Mouse (Mus musculus) cerebellum, adult 8-10 months (tissue): ENCODE measurements at regions not wholly inside any gene's neighbourhood (a gene's known extent, or its start where the extent isn't known, plus 50 kb on each side); places are given as distances from the start of the nearest gene placed in this dataset.

Source experiments
- DNase-seq: peaks from one replicate; pipeline ENCODE4 v3.0.0; 2022

DNA sequence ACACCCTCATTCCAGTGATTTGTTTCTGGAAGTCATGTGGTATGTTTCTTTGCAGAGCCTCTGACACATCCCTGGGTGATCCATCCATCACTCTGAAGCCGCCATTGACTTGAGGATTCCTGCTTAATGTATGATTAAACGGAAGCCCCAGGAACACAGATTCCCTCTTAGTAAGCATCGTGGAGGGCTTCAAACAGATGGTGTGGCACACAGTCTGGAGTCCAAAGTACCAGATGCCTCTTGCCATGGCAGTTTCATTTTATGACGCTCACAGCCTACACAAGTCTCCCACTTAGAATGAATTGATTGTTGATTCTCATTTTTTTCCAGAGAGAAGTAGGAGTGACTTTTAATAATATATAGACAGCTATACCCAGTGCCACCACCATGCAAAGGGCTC is 668.3 kb downstream of the Tmem132b start:
- DNase-seq = no peak

DNA sequence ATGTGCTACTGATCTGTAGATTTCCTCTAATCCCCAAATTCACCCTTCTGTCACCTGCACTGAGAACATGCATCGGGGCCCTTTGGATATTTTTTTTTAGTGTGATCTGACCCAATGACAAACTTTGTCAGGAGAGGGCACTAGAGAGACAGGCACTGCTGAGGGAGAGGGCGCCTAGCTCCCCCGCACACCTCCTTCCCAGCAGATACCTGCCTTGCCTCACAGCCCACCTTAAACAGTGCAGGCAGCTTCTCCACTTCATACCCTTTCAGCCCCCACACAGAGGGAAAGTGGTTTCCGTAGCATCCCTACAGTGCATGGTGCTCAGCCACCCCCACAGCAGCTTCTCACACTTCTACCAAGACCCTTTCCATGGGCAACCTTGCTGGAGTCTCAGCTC is 670.0 kb downstream of the Tmem132b start:
- DNase-seq = no peak

DNA sequence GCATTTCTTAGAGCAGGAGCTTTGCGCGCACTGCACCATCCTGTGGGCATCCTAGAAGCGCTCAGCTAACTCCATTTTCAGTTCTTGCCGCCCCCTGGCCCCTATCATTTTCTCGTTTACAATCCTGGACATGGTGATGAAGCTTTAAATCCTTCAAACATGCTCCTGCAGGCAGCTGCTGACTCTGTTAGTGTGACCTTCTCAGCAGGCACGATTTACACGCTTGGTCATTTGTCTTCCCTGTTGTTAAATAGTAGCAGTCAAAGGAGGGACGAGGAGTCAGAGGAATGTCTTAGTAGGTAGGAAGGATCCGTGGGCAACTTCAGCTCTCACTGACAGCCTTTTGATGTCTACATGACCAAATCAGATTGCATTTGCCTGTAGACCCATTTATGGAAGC is 670.4 kb downstream of the Tmem132b start:
- no peak for DNase-seq

DNA sequence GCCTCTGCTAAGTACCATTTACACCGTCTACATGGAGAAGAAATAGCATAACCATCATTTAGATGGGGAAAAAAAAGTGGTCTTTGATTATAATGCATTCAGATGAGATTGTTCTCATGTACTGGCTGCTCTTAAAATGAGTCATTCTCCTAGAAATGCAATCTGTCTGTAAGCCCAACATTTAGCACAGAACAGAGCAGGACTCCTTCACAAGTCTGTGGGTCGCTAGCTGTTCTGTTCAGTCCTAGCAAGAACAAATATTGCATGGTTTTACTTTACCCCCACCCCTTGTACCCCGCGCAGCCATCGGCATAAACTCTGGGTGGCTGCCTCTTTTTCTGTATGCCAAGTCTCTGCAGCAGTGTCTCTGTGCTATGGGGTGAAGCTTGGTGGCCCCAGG is 685.4 kb downstream of the Tmem132b start:
- no peak for DNase-seq

DNA sequence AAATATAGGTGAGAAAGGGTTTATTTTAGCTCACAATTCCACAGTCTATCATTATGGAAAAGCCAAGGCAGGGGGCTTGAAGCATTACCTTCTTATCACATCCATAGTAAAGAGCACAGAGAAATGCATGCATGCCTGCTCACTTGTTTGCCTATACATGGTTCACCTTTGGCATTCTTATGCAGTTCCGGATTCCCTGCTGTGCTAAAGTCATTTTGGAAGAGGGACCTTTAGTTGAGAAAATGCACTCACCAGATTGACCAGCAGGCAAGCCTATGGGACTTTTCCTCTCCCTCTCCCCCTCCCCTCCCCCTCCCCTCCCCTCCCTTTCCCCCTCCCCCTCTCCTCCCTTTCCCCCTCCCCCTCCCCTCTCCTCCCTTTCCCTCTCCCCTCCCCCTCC is 686.2 kb downstream of the Tmem132b start:
- no peak for DNase-seq

DNA sequence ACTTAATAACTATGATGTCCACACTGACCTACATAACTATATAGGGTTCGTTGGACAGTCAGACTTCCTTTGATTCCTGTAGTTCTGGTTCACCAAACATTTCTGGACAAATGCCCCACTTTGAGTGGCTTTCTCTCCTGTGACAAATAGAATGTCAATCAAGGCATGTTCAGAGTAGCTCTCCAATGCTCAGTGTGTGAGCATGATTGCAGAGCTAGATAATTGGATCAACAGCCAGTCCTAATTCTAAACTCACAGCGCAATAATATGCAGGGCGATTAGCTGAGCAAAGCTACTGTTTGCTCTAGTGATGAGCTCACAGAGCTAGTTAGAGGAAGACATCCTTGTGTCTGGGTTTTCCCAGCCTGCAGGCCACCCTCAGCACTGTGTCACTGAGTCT is 692.1 kb downstream of the Tmem132b start:
- DNase-seq = no peak

DNA sequence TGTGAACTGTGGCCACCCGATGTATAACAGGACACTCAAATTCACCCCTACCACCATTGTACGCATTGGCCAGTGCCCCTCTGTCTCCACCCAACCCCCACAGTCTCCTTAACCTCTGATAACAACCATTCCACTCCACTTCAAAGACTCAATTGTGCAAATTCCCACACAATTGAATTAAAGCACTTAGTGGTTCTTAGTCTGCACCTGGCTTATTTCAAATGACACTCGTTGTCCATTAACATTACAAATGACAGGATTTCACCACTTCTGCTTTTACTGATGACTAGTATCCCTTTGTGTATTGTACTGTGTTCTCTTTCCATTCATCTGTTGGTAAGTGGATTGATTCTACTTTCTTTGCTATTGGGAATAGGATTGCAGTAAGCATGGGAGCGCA is 699.2 kb downstream of the Tmem132b start:
- no peak for DNase-seq

DNA sequence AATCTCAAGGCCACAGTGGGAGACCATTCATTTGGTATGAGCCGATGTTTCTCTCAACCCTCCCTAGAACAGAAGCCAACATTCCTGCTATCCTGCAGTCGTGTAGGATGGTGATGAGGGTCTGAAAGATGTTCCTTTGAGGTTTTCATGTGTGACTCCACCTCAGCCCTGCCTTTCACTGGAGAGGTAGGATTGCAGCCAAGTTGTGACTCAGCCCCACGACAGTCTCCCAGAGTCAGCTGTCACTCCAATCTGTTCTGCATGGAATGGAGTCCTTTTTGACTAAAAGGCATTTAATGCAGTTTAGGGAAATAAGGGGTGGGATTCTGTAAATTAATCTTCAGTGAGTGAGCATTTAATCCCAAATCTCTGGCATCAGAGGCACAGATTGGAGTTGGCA is 706.5 kb downstream of the Tmem132b start:
- DNase-seq = no peak

DNA sequence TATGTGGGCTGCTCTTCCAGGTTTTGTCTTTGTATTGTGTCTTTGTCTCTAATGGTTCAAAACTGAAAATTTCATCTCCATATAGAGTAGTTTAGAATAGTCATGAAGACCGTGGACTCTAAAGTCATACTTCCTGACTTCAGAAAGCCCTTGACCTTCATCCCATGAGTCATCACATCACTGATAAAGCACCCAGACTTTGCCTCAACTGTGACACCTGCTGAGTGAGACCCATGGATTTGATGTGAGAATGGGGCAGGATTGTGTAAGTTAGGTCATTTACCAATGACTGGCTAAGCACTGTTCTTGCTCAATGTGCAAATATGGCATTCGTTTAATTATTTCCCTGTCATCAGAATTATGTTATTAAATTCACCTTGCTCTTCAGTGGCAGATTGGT is 714.2 kb downstream of the Tmem132b start:
- DNase-seq = no peak

DNA sequence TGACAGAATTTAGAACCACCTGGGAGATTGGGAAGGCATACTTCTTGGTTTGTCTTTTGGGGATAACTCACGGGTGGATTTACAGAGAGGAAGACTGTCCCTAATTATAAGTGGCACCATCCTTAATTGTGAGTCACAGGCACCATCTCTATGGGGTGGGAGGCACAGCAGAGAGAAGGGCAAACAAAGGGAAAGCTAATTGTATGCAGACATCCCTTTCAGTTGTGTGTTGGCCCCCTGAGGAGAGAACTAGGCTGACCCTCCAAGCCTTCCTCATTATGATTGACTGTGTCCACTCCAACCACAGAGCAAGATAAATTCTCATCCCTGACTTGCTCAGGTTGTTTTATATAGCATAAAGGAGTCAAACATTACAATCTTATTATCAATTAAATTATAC is 718.8 kb downstream of the Tmem132b start:
- no peak for DNase-seq

DNA sequence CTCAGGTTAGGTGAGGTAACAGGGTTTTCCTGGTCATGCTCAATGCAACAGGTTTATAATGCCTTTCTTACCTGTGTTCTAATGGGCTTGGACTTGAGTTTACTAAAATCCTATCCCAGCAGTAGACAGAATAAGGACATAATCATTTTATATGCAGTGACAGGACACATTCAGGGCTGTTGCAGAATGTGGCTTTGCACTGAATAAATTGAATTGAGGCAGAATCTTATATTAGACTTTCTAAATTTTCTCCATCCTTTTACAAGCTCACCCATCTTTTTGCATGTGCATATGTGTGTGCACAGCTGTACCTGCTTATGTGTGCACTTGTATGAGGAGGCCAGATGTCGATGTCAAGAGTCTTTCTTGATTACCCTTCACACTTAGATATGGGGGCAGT is 723.1 kb downstream of the Tmem132b start:
- no peak for DNase-seq

DNA sequence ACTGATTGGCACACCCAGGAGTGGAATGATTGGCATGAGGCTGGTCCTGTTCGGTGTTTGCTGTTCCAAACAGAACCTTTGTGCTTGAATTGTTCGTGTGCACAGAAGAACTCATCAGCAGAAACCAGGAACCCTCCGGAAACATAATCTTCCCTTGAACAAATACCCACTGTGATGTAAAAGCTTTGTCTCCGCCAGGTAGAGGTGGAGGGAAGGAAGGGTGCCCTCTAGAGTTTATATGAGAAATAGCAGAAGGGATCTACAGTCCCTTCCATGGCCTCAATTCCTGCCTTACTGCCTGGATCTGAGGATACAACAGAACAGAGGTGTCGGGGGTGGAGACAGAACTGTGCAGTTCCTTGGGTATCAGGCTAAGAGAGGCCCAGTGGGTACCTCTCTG is 726.3 kb downstream of the Tmem132b start:
- DNase-seq = no peak

DNA sequence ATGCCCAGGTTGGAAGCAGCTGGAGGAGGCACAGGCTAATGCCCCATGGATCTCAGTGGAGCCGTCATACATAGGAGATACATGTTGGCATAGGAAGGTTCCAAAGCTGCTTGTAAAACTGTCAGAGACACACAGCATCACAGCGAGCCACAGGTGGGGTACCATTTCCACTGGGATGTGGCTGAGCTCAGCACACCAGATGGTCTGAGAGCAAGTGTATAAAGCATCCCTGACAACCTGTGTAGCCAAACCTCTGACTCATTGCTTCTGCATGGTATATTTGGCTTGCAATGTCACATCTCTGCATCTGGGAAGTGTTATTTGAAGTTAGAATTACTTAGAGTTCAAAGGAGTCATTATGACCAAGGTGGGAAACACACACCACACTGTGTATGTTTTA is 734.9 kb downstream of the Tmem132b start:
- no peak for DNase-seq

DNA sequence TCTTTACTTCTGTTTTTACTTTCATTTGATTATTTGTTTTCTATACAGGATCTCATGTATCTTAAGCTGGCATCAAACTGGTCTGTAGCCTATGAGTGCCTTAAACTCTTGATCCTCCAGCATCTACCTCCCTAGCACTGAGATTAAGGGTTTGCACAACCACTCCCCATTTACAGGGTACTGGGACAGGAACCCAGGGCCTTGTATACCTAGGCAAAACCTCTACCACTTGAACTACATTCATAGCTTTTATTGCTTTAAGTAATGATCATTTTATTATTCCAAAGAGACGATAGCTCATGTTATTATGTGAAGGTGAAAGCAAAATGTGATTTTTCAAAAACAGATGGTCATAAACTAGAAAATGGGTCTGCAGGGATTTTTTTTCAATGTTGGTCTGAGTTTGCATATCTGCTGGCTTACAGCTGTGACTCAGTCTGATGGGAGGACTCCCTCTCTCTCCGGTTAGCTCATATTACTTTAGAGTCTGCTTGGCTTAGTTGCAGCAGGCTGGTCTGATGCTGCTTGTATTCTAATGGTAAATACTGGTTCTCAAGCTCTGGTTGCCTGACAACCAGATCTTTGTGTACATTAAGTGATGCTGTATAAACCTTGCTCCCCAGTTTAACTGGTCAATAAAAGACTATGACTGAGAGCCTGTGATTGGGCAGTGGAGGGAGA is 735.5 kb downstream of the Tmem132b start:
- DNase-seq = no peak

DNA sequence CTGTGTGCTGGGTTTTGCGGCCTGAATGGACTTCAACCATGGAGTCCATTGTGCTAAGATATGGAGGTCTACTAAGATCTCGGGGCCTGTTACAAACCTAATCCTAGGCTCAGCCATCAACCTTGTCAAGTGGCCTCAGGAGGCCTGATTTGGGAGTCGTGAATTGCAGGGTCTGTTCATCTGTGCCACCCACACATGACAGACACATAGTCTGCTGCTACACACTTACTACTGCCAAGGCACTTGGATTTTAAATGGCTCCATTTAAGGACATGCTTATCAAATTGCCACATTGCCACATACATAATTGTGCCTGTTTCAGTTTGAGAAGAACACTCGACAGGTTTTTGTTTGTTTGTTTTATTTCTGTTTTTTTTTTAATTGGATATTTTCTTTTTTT is 737.0 kb downstream of the Tmem132b start:
- no peak for DNase-seq

DNA sequence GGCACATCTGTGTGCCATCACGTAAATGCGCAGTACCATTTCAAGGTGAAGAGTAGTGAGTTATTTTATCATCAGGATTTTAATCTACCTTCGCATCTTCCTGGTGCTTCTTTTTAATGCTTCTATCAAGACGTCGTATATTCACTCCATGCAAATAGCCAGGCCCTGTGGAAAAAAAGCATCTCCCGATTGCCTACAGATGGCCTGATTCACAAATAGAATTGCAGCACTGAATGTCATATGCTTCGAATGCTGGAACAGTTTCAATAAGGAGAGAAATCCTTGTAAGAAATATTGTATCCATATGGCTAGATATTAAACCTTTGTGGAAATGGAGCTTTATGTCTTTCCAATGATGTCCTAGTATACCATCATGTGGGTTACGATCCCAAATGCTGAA is 742.7 kb downstream of the Tmem132b start:
- no peak for DNase-seq

DNA sequence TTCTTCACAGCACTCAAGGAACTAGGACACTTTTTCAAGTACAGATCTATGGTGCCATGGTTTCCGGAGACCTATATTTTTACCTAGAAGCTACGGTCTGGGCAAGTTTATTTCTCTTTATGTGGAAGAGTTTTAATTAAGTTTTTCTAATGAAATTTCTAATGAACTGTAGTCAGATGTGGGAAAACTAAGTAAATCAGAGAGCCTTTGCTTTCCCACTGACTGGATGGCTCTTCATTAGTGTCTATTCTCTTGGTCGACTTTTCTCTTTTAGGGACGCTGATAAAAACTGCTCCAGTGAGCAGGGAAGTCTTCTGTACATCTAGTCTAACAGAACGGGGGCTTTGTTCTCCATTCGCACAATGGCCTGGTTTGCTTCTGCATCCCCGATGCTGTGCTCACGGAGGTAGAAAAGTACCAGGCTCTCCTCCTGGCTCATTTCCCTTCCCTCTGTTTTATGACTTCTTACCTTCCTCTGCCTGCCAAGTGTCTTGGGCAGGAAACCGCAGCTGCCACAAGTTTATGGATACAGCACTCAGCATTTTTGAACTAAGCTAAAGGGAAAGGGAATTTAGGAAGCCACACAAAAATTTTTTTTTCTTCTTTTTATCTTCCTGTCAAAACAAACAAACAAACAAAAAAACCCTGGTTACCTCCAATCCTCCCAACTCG is 749.6 kb downstream of the Tmem132b start:
- DNase-seq = no peak

DNA sequence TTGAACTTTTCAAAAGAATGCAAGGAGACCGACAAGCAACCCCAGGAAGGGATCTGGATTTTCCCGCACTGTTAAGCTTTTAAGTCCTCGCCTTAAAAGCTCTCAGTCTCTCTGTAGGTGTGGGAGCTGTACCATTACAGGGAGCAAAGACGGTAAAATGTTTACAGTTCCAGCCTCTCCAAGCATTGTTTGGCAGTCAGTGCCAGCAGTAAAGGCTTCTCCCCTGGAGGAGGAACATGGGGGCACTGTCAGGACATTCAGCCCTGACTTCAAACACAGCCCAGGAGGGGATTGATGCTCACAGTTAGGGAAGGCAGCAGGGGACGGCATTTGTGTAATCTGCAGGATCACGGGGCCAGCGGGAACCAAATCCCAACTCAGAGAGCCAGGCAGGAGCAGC is 750.2 kb downstream of the Tmem132b start:
- no peak for DNase-seq

DNA sequence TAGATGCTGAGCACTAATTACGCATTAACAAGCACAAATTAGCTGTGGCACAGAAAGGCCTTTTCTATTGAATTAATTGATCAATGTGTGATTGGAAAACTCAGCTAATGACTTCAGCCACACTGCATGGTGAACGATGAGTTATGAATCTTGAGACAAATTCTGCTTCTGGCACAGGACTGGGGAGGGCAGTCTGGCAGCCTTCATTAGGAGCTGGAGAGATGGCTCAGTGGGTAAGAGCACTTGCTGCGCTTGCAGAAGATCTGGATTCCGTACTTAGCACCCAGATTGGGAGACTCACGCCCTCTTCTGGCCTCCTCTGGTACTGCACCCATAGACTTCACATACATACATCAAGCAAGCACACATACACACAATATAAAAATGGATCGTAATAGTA is 793.3 kb downstream of the Tmem132b start:
- DNase-seq = no peak

DNA sequence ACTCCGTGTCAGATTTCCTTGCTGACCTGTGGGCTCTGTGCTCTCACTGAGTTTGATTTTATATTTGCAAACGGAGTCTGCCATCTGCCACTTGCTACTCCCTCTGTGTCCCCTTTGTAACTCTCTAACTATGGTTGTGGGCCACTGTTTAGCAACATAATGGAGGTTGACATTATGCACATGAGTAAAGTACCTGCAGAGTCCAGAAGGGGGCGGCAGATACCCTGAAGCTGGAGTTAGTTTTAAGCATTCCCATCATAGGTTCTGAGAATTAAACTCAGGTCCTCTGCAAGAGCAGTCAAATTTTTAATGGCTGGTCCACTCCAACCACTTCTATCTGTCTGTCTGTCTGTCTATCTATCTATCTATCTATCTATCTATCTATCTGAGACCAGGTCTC is 796.7 kb downstream of the Tmem132b start:
- DNase-seq = no peak

DNA sequence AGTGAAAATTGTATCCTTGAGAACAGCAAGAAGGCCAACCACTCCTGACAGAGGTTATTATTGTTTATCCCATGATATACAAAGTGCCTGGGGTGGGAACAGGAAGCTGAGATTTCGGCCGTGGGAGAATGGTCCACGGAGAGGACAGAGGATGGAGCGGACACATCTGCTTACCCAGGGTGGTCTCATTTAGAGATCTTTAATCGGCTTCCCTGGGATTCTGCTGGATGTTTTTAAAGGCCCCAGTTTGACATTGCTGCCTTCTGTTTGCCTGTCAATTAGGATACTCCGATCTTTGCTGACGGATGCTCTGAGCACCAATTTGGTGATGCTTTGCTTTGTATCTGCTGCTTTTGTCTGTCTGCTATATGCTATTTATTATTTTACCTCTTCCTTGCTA is 803.5 kb downstream of the Tmem132b start:
- no peak for DNase-seq

DNA sequence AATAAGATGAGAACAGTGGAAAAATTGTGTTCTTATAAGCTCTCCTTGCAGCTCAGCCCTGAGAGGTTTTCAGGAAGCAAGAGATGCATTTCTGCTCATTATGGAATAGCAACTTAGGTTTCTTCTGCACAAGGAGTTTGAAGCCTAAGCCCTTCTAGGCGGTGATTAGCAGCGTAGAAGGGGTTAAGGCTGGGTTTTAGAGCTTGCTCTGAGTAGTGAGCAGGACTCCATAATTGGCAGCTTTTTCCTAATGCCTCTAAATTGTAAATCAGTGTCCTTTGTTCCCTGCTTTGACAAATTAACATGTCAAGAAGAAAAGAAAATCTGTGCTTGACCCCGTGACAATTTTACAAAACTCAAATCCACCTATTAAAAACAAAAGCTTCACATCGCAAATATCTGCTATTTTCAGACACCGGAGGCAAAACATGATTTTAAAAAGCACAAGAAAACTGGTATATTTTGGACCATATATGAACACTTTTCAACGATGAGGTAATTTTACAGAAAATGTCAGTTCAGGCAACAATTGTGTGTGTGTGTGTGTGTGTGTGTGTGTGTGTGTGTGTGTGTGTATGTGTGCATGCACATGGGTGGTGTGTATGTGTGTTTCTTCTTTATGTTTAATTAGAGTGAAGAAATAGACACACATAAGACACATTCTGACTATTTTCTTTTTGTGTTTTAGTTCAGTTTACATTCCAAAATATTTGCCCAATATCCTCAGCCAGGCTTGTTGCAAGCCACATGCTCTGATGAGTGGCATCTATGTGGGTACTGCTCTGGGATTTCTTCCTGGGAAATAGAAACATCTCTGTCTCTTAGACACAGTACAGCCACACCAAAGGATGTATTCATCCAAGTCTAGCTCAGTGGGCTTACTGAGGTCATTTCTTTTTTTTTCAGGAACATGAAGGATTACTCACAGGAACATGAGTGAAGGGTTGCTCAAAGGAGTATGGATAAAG is 804.3 kb downstream of the Tmem132b start:
- DNase-seq = no peak

DNA sequence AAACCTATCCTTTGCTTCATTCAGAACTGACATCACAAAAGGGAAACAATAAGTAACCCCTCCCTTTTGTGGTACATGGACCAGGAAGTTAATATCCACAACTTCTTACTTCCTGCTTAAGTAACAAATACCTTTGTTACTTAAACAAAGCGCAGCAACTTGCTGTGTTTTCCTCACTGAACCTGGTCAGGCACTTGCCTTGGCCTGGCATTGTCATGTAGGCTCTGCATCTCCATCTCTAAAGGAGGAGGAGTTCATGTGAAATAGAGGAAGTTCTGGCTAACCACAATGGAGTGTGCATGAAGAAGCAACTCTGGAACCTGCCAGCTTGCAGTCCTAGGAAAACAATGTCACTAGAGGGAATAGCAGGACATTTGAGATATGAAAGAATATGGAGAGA is 806.3 kb downstream of the Tmem132b start:
- DNase-seq = no peak

DNA sequence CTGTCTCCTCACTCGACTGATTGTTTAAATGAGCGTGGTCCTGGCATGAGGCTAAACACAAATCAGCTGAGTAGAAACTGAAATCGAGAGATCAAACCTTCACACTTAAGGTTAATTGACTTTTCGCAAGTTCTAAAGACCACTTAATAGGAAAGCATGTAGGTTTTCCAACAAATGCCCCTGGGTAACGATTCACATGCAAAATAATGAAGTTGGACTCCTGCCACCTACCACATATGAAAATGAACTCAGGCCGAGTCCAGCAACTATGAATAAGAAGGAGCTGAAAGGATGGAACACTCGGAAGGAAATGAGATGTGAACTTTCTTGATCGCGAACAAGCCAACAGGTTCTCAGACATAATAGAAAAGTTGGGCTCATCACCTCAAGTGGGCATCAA is 812.0 kb downstream of the Tmem132b start:
- DNase-seq = no peak
